In genomic region chr10:110600352-110600853, GRCm38 (mm10) we compare ENCODE assay signal across 8 mouse cellular contexts.
DNase-seq lines count a peak whose midpoint lies in the region; ATAC-seq and TF ChIP-seq lines count a peak whose summit lies in the region.

No protein-coding gene starts in this region.

- no peaks in the 10 kb centered on the region for H3K4me1 ChIP-seq in lung, embryonic 15.5 days
- no peaks in the 10 kb centered on the region for H3K4me1 ChIP-seq in heart, embryonic 10.5 days
- H3K4me1 ChIP-seq in kidney, embryonic 16.5 days (ENCODE audit: insufficient read depth, low read length): peaks cover 6% of the 10 kb centered on the region
- H3K4me1 ChIP-seq in liver, postnatal 0 days (ENCODE audit: insufficient read depth): no peaks in the 10 kb centered on the region

- peak; percentile 60; the same call in 1 of the 2 replicates for ATAC-seq in lung, embryonic 15.5 days (ENCODE audit: borderline replicate concordance, extremely low read depth, low FRiP score, low TSS enrichment)
- ATAC-seq in kidney, embryonic 16.5 days (ENCODE audit: low FRiP score, low TSS enrichment): peak; percentile 85
- ATAC-seq in liver, postnatal 0 days: peak; percentile 40

- H3K27ac ChIP-seq in lung, embryonic 15.5 days: peak overlapping the region; percentile 41; the same call in 1 of the 2 replicates
- H3K27ac ChIP-seq in heart, embryonic 10.5 days: no peak overlapping the region
- H3K27ac ChIP-seq in kidney, embryonic 16.5 days (ENCODE audit: low read length): peak overlapping the region; percentile 72
- H3K27ac ChIP-seq in liver, postnatal 0 days (ENCODE audit: low read depth): no peak overlapping the region

- no peaks in the 10 kb centered on the region for H3K27me3 ChIP-seq in lung, embryonic 15.5 days
- no peaks in the 10 kb centered on the region for H3K27me3 ChIP-seq in heart, embryonic 10.5 days (ENCODE audit: insufficient read depth, poor library complexity, severe bottlenecking)
- H3K27me3 ChIP-seq in kidney, embryonic 16.5 days (ENCODE audit: insufficient read depth, low read length): no peaks in the 10 kb centered on the region
- no peaks in the 10 kb centered on the region for H3K27me3 ChIP-seq in liver, postnatal 0 days (ENCODE audit: insufficient read depth, low read length)

- no peaks in the 10 kb centered on the region for H3K9me3 ChIP-seq in lung, embryonic 15.5 days
- no peaks in the 10 kb centered on the region for H3K9me3 ChIP-seq in heart, embryonic 10.5 days
- H3K9me3 ChIP-seq in kidney, embryonic 16.5 days (ENCODE audit: low read length): no peaks in the 10 kb centered on the region
- no peaks in the 10 kb centered on the region for H3K9me3 ChIP-seq in liver, postnatal 0 days (ENCODE audit: low read length)

- DNase-seq in lung, postnatal 36 days: no peak
- peak; percentile 74 for DNase-seq in heart, embryonic 10.5 days (ENCODE audit: low spot score)
- no peak for DNase-seq in liver, postnatal 0 days
- DNase-seq in urinary bladder, postnatal 36 days (ENCODE audit: low spot score in 2 of 2): no peak
- no peak for DNase-seq in spleen, postnatal 4 days (ENCODE audit: low spot score in 2 of 2)
- no peak for DNase-seq in thymus, postnatal 4 days

- 66% methylated on average over 11 of the region's 11 CpGs for WGBS in lung, embryonic 15.5 days
- 58% methylated on average over 11 of the region's 11 CpGs for WGBS in heart, embryonic 10.5 days
- 57% methylated on average over 11 of the region's 11 CpGs for WGBS in kidney, embryonic 16.5 days
- WGBS in liver, postnatal 0 days (ENCODE audit: insufficient replicate concordance): 31% methylated on average over 11 of the region's 11 CpGs

- H3K4me2 ChIP-seq in lung, embryonic 15.5 days: no peak overlapping the region
- H3K4me2 ChIP-seq in kidney, embryonic 16.5 days (replicated peaks; ENCODE audit: low read depth, low read length): peak overlapping the region; percentile 21
- no peak overlapping the region for H3K4me2 ChIP-seq in liver, postnatal 0 days (ENCODE audit: low read depth, low read length)

- no peak overlapping the region for H3K4me3 ChIP-seq in lung, embryonic 15.5 days
- no peak overlapping the region for H3K4me3 ChIP-seq in heart, embryonic 10.5 days
- no peak overlapping the region for H3K4me3 ChIP-seq in kidney, embryonic 16.5 days (ENCODE audit: low read length)
- no peak overlapping the region for H3K4me3 ChIP-seq in liver, postnatal 0 days (ENCODE audit: low read depth, low read length)

- H3K36me3 ChIP-seq in lung, embryonic 15.5 days: no peaks in the 10 kb centered on the region
- H3K36me3 ChIP-seq in heart, embryonic 10.5 days: no peaks in the 10 kb centered on the region
- H3K36me3 ChIP-seq in kidney, embryonic 16.5 days (ENCODE audit: insufficient read depth, low read length): no peaks in the 10 kb centered on the region
- H3K36me3 ChIP-seq in liver, postnatal 0 days (replicated peaks; ENCODE audit: insufficient read depth, low read length): no peaks in the 10 kb centered on the region

- no peak for TF ChIP-seq EP300 in liver, postnatal 0 days (IDR thresholded peaks at IDR 0.05; ENCODE audit: low read depth)

- 0 out of 2 replicates have a peak, but pooled peaks have one; percentile 2 for TF ChIP-seq CTCF in liver, postnatal 0 days (IDR thresholded peaks at IDR 0.05; ENCODE audit: low read depth)

- no peak overlapping the region for H3K9ac ChIP-seq in lung, embryonic 15.5 days
- no peak overlapping the region for H3K9ac ChIP-seq in kidney, embryonic 16.5 days (replicated peaks; ENCODE audit: low read length)
- no peak overlapping the region for H3K9ac ChIP-seq in liver, postnatal 0 days (replicated peaks)

Comparison
In these comparisons a context has a peak if more than half of its experiments do, and no peak if none do; other contexts are left out.
1. H3K27ac ChIP-seq: peak in lung, embryonic 15.5 days (single experiment) and kidney, embryonic 16.5 days (single experiment); none in heart, embryonic 10.5 days (single experiment) and liver, postnatal 0 days (single experiment).
2. Peak in every context shown above with its lines, with median percentiles within 50 percentile points of each other: ATAC-seq.